In genomic region chr19:47561996-47562441, GRCm38 (mm10) we compare ENCODE assay signal across 9 mouse cellular contexts. TPM values are rescaled to one million over a fixed set of nuclear protein-coding genes. Genes with fewer than 3 reads are reported as not detected.
DNase-seq lines count a peak whose midpoint lies in the region; ATAC-seq and TF ChIP-seq lines count a peak whose summit lies in the region.
"Had no signal": no experiment of that assay in that cellular context is flagged by ENCODE, and none has a peak within 500 bp of the region (broad histone marks: within the 10 kb centered on the region; RNA-seq: fewer than 3 reads in every experiment).

No protein-coding gene starts in this region.

- peak; percentile 80 for DNase-seq in kidney, adult 2 months
- DNase-seq in kidney, adult 9 months: peak; percentile 86
- no peak for DNase-seq in liver
- no peak for DNase-seq in adrenal gland, postnatal 10 days
- DNase-seq: cerebellum, postnatal 10 days had no signal

- TF ChIP-seq POLR2A in kidney, adult 2 months (IDR thresholded peaks at IDR 0.05; ENCODE audit: low read depth, low read length): no peak

- H3K4me2 ChIP-seq in kidney, embryonic 15.5 days: no peak overlapping the region
- no peak overlapping the region for H3K4me2 ChIP-seq in heart, embryonic 13.5 days
- H3K4me2 ChIP-seq in stomach, embryonic 15.5 days: no peak overlapping the region
- no peak overlapping the region for H3K4me2 ChIP-seq in neural tube, embryonic 15.5 days

- peaks cover 6% of the 10 kb centered on the region; the same call in 1 of the 2 replicates for H3K4me1 ChIP-seq in kidney, adult 2 months (ENCODE audit: control insufficient read depth, insufficient read depth, low read length)
- H3K4me1 ChIP-seq in kidney, embryonic 15.5 days: peaks cover 17% of the 10 kb centered on the region
- H3K4me1 ChIP-seq in heart, embryonic 13.5 days: peaks cover 38% of the 10 kb centered on the region
- peaks cover 13% of the 10 kb centered on the region for H3K4me1 ChIP-seq in stomach, embryonic 15.5 days
- H3K4me1 ChIP-seq in neural tube, embryonic 15.5 days: 0 out of 2 replicates have a peak, but pooled peaks cover 7% of the 10 kb centered on the region

- H3K36me3 ChIP-seq in kidney, adult 2 months (ENCODE audit: control insufficient read depth, insufficient read depth, low read length): no peaks in the 10 kb centered on the region
- H3K36me3 ChIP-seq in kidney, embryonic 15.5 days: no peaks in the 10 kb centered on the region
- H3K36me3 ChIP-seq in heart, embryonic 13.5 days: no peaks in the 10 kb centered on the region
- H3K36me3 ChIP-seq in stomach, embryonic 15.5 days: no peaks in the 10 kb centered on the region
- H3K36me3 ChIP-seq in neural tube, embryonic 15.5 days: no peaks in the 10 kb centered on the region

- H3K4me3 ChIP-seq in kidney, adult 2 months (ENCODE audit: insufficient read depth, low read depth, low read length): no peak overlapping the region
- H3K4me3 ChIP-seq in kidney, embryonic 15.5 days (replicated peaks): no peak overlapping the region
- H3K4me3 ChIP-seq in heart, embryonic 13.5 days: no peak overlapping the region
- H3K4me3 ChIP-seq in stomach, embryonic 15.5 days (replicated peaks): no peak overlapping the region
- no peak overlapping the region for H3K4me3 ChIP-seq in neural tube, embryonic 15.5 days (replicated peaks)

- no peak overlapping the region; the same call in 1 of the 2 replicates for H3K27ac ChIP-seq in kidney, adult 2 months (ENCODE audit: insufficient read depth, low read depth, low read length)
- no peak overlapping the region for H3K27ac ChIP-seq in kidney, embryonic 15.5 days
- peak overlapping the region; percentile 81 for H3K27ac ChIP-seq in heart, embryonic 13.5 days (replicated peaks)
- peak overlapping the region; percentile 72 for H3K27ac ChIP-seq in stomach, embryonic 15.5 days
- H3K27ac ChIP-seq in neural tube, embryonic 15.5 days (replicated peaks): no peak overlapping the region

- WGBS in kidney, adult 2 months: 8% methylated on average over 5 of the region's 5 CpGs
- WGBS in kidney, embryonic 15.5 days: 43% methylated on average over 5 of the region's 5 CpGs
- WGBS in heart, embryonic 13.5 days: 33% methylated on average over 5 of the region's 5 CpGs
- WGBS in stomach, embryonic 15.5 days: 35% methylated on average over 5 of the region's 5 CpGs
- 81% methylated on average over 5 of the region's 5 CpGs for WGBS in neural tube, embryonic 15.5 days

- H3K9me3 ChIP-seq in kidney, embryonic 15.5 days (replicated peaks): no peaks in the 10 kb centered on the region
- H3K9me3 ChIP-seq in heart, embryonic 13.5 days: no peaks in the 10 kb centered on the region
- no peaks in the 10 kb centered on the region for H3K9me3 ChIP-seq in stomach, embryonic 15.5 days
- no peaks in the 10 kb centered on the region for H3K9me3 ChIP-seq in neural tube, embryonic 15.5 days (replicated peaks)

- no peak overlapping the region for H3K9ac ChIP-seq in kidney, embryonic 15.5 days
- no peak overlapping the region for H3K9ac ChIP-seq in heart, embryonic 13.5 days
- H3K9ac ChIP-seq in stomach, embryonic 15.5 days: no peak overlapping the region
- H3K9ac ChIP-seq in neural tube, embryonic 15.5 days (replicated peaks): no peak overlapping the region

- H3K27me3 ChIP-seq in kidney, adult 2 months (replicated peaks; ENCODE audit: control insufficient read depth, insufficient read depth, low read length): no peaks in the 10 kb centered on the region
- no peaks in the 10 kb centered on the region for H3K27me3 ChIP-seq in kidney, embryonic 15.5 days
- no peaks in the 10 kb centered on the region for H3K27me3 ChIP-seq in heart, embryonic 13.5 days (replicated peaks)
- no peaks in the 10 kb centered on the region for H3K27me3 ChIP-seq in stomach, embryonic 15.5 days (replicated peaks)
- H3K27me3 ChIP-seq in neural tube, embryonic 15.5 days (replicated peaks): no peaks in the 10 kb centered on the region

- no peak for ATAC-seq in kidney, embryonic 15.5 days (replicated peaks; ENCODE audit: low FRiP score)
- no peak for ATAC-seq in heart, embryonic 13.5 days (ENCODE audit: extremely low read depth, insufficient number of reproducible peaks, low FRiP score, low TSS enrichment)
- peak; percentile 73 for ATAC-seq in stomach, embryonic 15.5 days (ENCODE audit: insufficient read depth, low FRiP score, low read depth)
- no peak for ATAC-seq in neural tube, embryonic 15.5 days (ENCODE audit: low FRiP score)

- TF ChIP-seq CTCF in kidney, adult 2 months (conservative IDR thresholded peaks at IDR 0.05; ENCODE audit: insufficient read depth, insufficient read length, low read depth, low read length): no peak

RNA-seq across cellular contexts. Expression of gene Slk, which starts 17.5 kb away (rescaled TPM):
- 10.4 and 12.2 TPM in 2 replicates for polyA plus RNA-seq in kidney, adult 2 months (2012; rRNA removed)
- 12.0 and 12.2 TPM in 2 replicates for polyA plus RNA-seq in kidney, embryonic 15.5 days (2015; fragmentation: Nextera tagmentation; extraction: Ambion mirVana)
- polyA plus RNA-seq in heart, embryonic 13.5 days (2015; fragmentation: Nextera tagmentation; extraction: Ambion mirVana): 8.0 and 9.2 TPM in 2 replicates
- polyA plus RNA-seq in stomach, embryonic 15.5 days (2015; fragmentation: Nextera tagmentation; extraction: Ambion mirVana): 20.1 TPM in 2 replicates
- polyA plus RNA-seq in neural tube, embryonic 15.5 days (2015; fragmentation: Nextera tagmentation; extraction: Ambion mirVana): 5.5 and 7.3 TPM in 2 replicates
- 10 to 100 TPM; 41.4 to 51.7 TPM for total RNA-seq in adrenal gland, postnatal 10 days (2021)

RNA-seq across cellular contexts. Expression of gene Stn1, which starts 24.7 kb away (rescaled TPM):
- polyA plus RNA-seq in kidney, adult 2 months (2012; rRNA removed): 12.3 and 14.2 TPM in 2 replicates
- 47.1 and 51.0 TPM in 2 replicates for polyA plus RNA-seq in kidney, embryonic 15.5 days (2015; fragmentation: Nextera tagmentation; extraction: Ambion mirVana)
- polyA plus RNA-seq in heart, embryonic 13.5 days (2015; fragmentation: Nextera tagmentation; extraction: Ambion mirVana): 36.6 and 37.3 TPM in 2 replicates
- polyA plus RNA-seq in stomach, embryonic 15.5 days (2015; fragmentation: Nextera tagmentation; extraction: Ambion mirVana): 52.7 and 55.8 TPM in 2 replicates
- polyA plus RNA-seq in neural tube, embryonic 15.5 days (2015; fragmentation: Nextera tagmentation; extraction: Ambion mirVana): 27.2 and 31.9 TPM in 2 replicates
- 10 to 100 TPM; 13.1 to 18.7 TPM for total RNA-seq in adrenal gland, postnatal 10 days (2021)

Comparison
In these comparisons a context has a peak if more than half of its experiments do, and no peak if none do; other contexts are left out.
1. DNase-seq: peak in kidney, adult 2 months (single experiment) and kidney, adult 9 months (single experiment); none in liver (single experiment) and adrenal gland, postnatal 10 days (single experiment).
2. H3K27ac ChIP-seq: peak in heart, embryonic 13.5 days (single experiment) and stomach, embryonic 15.5 days (single experiment); none in kidney, adult 2 months (single experiment), kidney, embryonic 15.5 days (single experiment) and neural tube, embryonic 15.5 days (single experiment).